Mouse (Mus musculus) stomach, postnatal 0 days (tissue): ENCODE data around the gene Hist1h4b.

Experiments used
- CTCF ChIP-seq: IDR thresholded peaks from 2 replicates; pipeline ENCODE4 v1.5.1; 2016; ENCODE audit warnings: antibody characterized with exemption, low read depth, mild to moderate bottlenecking, moderate library complexity
- EP300 ChIP-seq: optimal IDR thresholded peaks from 2 replicates; pipeline ENCODE3; 2016; ENCODE audit warnings: antibody characterized with exemption

DNA sequence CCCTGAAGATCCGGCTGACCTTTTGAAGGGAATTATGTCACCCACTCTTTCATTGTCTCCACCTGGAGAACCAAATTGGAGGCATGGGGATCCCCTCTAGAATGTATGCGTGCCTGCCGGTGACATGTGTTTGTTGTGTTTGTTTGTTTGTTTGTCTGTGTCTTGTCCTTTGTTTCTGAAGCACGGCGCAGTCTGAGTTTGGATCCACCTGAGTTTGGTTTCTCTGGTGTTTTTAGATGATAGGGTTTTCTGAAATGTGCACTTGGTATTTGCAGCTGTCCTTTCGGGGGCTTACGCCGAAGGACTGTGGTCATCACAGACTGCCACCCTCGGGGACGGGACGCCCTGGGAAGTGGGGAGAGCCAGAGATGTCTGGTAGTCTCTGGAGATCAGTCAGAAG is 39.6 kb upstream of the Hist1h4b start:
- no peak for TF ChIP-seq CTCF
- no peak for TF ChIP-seq EP300
